Mouse (Mus musculus) retina, adult 2 months (tissue): Measurements from ENCODE around the gene Rhof.

Experiments used
- DNase-seq: peaks from one replicate; pipeline ENCODE4 v3.0.0-alpha.2; 2012; ENCODE audit warnings: low read depth, low spot score

Rhof gene

DNA sequence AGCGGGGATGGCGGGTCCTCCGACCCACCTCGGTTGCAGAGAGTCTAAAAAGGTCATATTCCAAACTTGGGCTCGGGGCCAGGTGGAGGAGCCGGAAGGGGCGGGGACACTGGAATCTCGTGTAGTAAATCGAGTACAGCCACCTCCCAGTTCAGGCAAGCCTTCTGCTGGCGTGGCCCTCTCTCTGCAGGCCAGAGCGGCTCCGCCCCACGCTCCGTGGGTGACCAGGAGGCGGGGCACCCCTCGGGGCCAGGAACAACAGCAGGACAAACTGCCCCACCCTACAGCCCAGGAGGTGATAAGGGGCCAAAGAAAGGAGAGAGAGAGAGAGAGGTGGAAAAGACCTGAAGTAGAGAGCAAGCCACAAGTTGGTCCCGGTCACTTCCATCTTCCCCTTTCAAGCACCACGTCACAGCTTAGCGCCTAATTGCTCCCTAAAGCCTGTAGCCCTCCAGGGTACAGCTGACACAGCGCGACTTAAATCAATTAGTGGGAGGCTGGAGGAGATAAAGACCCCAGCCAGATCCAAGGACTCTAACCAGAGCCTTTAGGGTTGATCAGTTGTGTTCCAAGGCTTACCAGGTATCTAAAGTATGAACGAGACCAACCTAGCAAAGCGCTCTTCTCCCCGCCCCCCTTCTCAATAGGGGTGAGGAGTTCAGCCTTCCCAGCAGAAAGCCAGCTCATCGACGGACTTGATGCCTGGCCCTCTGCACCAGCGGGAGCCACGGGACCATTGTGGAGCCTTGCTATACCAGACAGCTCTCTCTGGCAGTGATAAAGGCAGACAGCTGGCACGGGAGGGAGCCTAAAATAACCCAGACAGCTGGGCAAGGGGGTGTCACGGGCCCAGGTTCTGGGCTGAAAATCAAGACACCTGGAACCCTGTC, 3.2 kb upstream of the Rhof start:
- no peak for DNase-seq

DNA sequence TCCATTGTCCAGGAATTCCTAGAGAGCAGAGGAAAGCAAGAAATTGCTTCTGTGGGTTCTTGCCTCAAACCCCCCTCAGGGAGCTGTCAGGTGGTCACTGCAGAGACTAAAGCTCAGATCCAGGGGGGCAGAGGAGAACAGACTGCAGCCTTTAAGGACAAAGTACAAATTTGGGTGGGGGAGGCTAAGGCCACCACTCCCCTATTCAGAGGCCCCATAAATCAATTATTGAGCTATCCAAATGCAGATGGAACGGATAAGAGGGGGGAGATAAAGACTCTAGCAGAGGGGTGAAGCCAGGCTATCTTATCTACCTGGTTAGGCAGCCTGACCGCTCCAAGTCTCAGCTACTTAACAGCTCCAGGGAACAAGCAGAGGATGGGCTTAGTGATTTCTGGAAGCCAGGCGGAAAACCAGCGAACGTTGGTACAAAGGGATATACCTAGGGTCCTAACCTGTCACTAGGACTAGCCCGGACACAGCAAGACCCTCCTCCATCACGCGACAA, 2.4 kb upstream of the Rhof start:
- no peak for DNase-seq

GRCm38 (mm10) chr5:123134186-123134874, 1.8 kb upstream of the Rhof start:
- DNase-seq = no peak

- no peak for DNase-seq
Observed at GRCm38 (mm10) chr5:123133784-123134143, 1.3 kb upstream of the Rhof start.

DNA sequence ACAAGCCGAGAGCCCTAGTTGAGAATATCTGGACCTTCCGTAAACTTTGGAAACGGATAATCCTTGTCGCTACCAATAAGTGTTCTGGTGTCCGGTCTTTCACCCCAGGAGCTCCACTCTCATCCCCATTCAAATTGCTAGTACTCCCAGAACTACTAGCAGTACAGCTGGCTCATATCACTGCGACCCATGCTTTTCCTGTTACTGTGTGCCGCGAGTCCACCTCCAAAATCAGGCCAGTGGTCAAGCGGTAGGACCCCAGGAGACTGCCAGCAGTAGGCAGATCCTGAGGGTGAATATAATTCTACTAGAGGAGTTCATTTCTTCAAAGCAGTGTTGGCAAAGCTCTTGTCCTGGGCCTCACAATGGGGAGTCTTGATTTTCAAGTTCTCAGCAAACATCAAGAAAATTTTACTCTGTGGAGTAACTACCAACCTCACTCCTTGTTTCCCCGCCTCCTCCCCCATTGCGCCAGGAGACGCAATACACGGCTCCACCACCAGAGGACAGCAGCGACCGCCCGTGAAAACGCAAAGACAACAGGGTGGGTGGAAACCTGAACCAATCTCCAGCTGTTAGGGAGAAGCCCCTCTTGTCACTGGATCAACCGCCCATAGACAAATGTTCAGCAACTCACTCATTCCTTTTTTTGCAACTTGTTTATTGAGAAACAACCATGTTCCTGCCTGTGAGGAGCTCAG, 741 bp upstream of the Rhof start:
- no peak for DNase-seq

DNA sequence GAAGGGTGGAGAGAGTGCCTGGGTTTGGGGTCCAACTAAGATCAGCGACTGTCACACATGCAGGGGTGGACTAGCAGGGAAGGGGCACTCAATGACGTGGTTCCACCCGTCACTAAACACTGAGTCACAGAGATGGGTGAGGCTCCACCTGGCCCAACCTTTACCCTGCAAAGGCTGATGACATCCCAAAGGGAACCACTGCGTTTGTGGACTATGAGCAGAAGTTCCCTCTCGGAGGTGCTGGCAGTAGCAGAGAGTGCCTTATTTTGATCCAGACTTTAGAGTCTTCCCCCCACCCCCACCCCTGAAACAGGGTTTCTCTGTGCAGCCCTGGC, 1.7 kb downstream of the Rhof start:
- DNase-seq = no peak

- no peak for DNase-seq
Observed at GRCm38 (mm10) chr5:123130030-123130813, 2.3 kb downstream of the Rhof start.

DNA sequence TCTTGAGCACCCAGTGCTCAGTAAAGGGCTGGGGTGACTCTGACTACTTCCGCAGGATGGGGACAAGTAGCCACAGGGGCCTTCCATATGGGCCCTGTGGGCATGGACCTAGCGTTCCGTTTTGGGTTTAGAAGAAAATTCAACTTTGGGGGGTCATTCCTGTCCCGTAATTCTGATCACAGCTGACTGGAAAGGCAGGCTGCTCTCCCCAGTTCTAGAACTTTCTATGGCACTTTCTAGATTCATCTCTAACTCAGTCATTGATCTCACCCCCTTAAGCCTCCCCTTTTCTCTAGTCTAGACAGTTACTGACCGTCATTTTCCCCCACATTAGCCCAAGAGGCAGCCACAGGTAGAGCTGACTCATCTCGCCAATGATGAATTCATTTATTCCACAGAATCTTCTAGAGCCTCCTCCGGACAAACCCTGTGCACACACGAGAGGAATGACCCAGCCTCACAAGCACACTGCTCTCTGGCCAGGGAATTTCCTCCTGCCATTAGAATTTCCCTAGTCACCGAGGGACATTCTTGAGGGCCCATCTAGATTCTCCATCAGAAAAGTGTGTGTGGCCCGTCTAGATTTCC, 3.2 kb downstream of the Rhof start:
- no peak for DNase-seq

DNA sequence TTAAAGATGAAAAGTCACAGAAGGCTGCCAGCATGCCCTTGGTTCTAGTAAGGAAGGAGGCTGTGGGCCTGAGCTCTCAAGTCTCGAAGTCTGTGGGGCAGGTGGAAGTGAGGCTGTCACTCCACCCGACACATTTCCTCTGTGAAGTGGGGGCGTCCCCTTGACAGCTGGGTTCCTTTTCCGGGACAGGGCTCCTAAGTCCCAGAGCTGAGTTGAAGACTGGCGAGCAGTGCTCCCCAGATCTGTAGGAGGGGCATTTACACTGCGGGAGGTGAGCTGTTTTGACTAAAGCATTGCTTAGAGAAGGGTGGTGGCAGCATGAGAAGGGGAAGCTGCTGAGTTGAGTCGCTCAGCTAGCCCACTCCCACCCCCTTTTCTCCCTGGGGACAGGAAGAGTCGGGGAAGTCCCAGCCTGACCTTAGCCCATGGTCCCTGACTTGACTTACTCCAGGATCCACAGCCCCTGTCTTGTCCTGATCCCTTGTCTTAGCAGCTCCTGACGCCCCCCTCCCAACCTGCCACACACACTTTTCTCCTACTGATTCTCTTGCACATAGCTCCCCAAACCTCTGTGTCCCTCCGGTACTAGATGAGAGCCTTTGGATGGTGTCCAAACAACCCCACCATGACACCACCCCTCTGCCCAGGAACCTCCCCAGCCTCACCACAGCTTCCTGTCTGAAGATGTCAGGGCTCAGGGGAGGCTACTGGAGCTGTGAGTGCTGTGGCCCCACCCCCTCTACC, 3.9 kb downstream of the Rhof start:
- no peak for DNase-seq

DNA sequence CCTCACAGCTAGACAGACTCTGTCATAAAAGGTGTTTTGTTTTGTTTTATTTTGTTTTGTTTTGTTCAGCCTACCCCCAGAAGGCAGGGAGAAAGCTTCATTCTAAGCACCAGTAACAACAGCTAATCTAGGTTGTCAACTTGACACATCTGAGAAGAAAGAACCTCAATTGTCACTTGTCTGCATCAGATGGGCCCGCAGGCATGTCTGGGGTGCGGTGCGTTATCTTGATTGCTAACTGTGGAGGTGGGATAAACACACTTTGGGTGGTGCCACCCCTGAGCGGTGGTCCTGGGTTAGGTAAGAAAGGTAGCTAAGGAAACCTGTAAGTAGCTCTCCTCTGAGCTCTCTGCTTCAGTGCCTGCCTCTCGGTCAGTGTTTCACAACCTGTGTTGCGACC, 5.5 kb downstream of the Rhof start:
- no peak for DNase-seq

- DNase-seq = no peak
Observed at GRCm38 (mm10) chr5:123125638-123126406, 6.7 kb downstream of the Rhof start.

DNA sequence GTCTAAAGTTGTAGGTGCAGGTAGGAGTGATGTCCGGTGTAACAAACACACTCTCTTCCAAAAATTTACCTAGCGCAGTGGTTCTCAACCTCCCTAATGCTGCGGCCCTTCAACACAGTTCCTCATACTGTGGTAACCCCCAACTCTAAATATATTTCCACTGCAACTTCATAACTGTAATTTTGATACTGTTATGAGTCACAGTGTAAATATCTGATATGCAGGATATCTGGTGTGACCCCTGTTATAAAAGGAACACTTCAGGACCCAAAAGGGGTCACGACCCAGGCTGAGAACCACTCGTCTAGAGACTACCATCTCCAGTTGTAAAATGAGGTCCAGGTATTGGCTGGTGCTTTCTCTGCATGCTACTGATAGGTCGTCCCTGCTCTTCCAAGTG, 7.4 kb downstream of the Rhof start:
- DNase-seq = no peak

- no peak for DNase-seq
Observed at GRCm38 (mm10) chr5:123122181-123122580, 10.3 kb downstream of the Rhof start.

DNA sequence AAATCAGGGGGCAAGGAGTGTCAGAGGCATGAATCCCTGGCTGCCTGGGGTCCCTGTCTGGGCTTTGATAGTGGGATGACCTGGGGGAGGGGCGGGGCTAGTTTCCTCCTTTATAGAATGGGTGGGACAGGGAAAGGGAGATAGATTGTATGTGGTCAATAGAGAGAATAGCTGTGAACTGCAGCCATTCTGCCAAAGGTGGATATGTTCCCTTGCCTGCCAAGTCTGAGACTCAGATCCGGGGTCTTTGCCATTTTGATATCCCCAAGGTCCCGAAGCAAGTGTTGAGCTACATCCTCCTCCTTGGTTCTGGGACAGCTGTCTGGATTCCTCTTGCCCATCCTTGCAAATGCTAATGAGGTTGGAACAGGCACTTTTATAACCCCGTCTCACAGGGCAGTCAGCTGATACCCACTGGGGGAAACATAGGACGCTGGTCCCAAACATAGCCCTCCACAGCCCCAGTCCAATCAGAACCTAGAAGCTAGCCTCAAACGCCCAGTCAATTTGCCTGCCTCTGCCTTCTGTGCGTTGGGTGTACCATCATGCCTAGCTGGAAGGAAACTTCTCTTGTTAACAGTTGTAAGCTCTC, 11.8 kb downstream of the Rhof start:
- DNase-seq = no peak

DNA sequence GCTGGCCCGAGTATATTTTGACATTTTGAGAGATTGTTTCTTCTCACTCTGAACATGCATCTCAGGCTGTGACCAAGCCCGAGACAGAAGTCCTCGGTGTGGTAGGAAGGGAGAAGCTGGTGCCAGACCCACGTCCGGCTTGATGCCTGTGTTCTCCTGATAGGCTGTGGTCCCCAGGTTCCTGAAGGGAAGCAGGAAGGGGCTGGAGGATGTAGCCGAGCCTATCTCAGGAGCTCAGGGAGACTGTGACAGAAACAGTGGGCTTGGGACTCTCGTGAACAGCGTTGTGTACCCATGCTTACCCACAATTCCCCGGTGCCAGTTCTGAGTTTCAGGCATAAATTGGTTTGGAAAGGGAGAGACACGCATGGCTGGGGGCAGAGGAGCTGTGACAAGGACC, 13.7 kb downstream of the Rhof start:
- DNase-seq = no peak

DNA sequence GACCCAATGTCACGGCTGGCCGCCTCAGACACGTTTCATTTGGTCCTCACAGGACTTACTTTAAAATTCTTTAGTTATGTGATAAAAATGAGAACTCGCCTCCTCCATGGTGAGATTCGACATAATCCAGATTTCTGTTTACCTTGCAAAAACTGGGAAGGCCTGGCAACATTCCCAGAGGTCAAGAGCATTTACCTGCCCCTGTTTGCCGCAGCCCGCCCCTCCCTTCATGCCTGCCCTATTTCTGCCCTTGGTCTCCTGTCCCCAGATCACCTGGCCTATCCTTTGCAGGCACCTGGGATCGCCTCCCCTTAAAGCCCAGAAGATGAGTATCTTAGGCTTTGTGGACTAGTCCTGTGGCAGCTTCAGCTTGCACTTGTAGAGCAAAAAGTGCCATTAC, 14.7 kb downstream of the Rhof start:
- no peak for DNase-seq

- DNase-seq = no peak
Observed at GRCm38 (mm10) chr5:123117257-123117656, 15.2 kb downstream of the Rhof start.

DNA sequence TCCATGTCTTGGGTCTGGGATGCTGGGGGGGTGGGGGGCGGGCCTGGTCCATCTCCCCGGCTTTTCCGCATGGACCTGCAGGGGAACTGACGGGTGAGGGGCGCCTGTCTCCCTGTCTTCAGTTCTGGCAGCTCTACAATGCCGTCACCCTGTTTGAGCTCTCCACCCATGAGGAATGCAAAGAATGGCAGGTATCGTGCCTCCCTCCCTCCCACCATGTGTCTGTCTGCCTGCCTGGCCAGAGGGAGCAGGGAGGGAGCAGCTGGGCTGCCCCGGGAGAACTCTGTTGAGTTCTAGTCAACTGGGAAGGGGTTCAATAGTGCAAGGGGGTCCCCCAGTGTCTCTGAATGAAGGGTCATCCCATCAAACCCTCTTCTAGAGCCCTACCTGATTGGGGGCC, 16.4 kb downstream of the Rhof start:
- DNase-seq = no peak

DNA sequence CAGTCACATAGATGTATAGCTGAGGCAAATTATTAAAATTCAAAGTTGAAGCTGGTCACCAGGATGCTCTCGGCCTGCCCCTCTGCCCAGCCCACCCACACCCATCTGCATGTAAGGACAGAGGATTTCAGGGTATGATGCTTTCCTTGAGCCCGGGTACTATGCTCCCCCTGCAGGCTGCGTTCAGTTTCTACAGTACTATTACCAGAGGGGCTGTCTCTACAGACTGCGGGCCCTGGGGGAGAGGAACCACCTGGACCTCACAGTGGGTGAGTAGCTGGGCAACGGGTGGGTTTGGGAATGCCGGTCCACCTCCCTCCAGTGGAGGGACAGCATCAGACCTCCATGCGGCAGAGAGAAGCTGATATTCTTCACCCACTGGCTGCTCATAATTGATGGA, 17.6 kb downstream of the Rhof start:
- DNase-seq = no peak
